Mouse (Mus musculus) embryonic facial prominence, embryonic 12.5 days (tissue): Measurements from ENCODE around the gene Clec10a. TPM values are rescaled to one million over a fixed set of nuclear protein-coding genes. Genes with fewer than 3 reads are reported as not detected.
"Not testable (repeated sequence)": the region's sequence is repeated elsewhere in the genome, so short reads cannot be mapped to it uniquely, and the experiment has no call there.

Experiments used
- ATAC-seq: fragments of 200-750 bp; cut with Nextera tagmentation; 2 replicates; pipeline ENCODE4 v1.8.0; 2017; ENCODE audit not compliant: insufficient number of reproducible peaks, insufficient read depth, low FRiP score, low TSS enrichment
- H3K27ac ChIP-seq: fragments of 300-500 bp; sonication (generic); 2 replicates; pipeline ENCODE4 v1.5.1; 2016; ENCODE audit warnings: mild to moderate bottlenecking
- H3K27me3 ChIP-seq: fragments of 300-500 bp; sonication (generic); 2 replicates; pipeline ENCODE4 v1.6.1; 2016; ENCODE audit warnings: mild to moderate bottlenecking, moderate library complexity
- H3K36me3 ChIP-seq: fragments of 300-500 bp; sonication (generic); 2 replicates; pipeline ENCODE4 v1.6.1; 2016; ENCODE audit warnings: mild to moderate bottlenecking
- H3K4me1 ChIP-seq: fragments of 300-500 bp; sonication (generic); 2 replicates; pipeline ENCODE4 v1.6.1; 2016
- H3K4me2 ChIP-seq: fragments of 300-500 bp; sonication (generic); replicated peaks from 2 replicates; pipeline ENCODE4 v1.6.1; 2016; ENCODE audit warnings: mild to moderate bottlenecking, moderate library complexity
- H3K4me3 ChIP-seq: fragments of 300-500 bp; sonication (generic); 2 replicates; pipeline ENCODE4 v1.5.1; 2016; ENCODE audit warnings: mild to moderate bottlenecking
- H3K9ac ChIP-seq: fragments of 300-500 bp; sonication (generic); 2 replicates; pipeline ENCODE4 v1.6.1; 2016; ENCODE audit warnings: mild to moderate bottlenecking, moderate library complexity
- H3K9me3 ChIP-seq: fragments of 300-500 bp; sonication (generic); 2 replicates; pipeline ENCODE4 v1.6.1; 2016; ENCODE audit warnings: mild to moderate bottlenecking, moderate library complexity
- WGBS: fragments of 180-500 bp; shearing (Covaris S2); methylation state at CpG from one replicate; pipeline ENCODE4 v1.1.7; 2016; 5-methylcytosine and 5-hydroxymethylcytosine counted together
- polyA plus RNA-seq: library from polyadenylated mRNA; unstranded; fragments of >200 nt; fragmentation: Nextera tagmentation; extraction: Ambion mirVana; gene quantifications from 2 replicates; pipeline ENCODE4 v1.2.1, GENCODE M21; 2016

The Clec10a gene
- polyA plus RNA-seq, result 0.29 TPM in 1 of 2 replicates, not detected in the other

- not testable (repeated sequence) for H3K4me3 ChIP-seq, H3K4me1 ChIP-seq, H3K36me3 ChIP-seq, H3K27me3 ChIP-seq, H3K9me3 ChIP-seq, H3K27ac ChIP-seq, H3K4me2 ChIP-seq, ATAC-seq, H3K9ac ChIP-seq
- no CpG with 5 or more reads among the region's 5 CpGs for WGBS
Measured at GRCm38 (mm10) chr11:70155897-70156296, at the start of gene Clec10a. Gene Clec10a, plus strand, starts transcription at chr11:70156197.

- H3K27me3 ChIP-seq, result no peaks in the 10 kb centered on the region
- no peak overlapping the region for H3K4me3 ChIP-seq
- H3K36me3 ChIP-seq, result no peaks in the 10 kb centered on the region
- no peak overlapping the region for H3K4me2 ChIP-seq
- H3K9ac ChIP-seq, result no peak overlapping the region
- no peak for ATAC-seq
- H3K9me3 ChIP-seq, result no peaks in the 10 kb centered on the region
- no peak overlapping the region for H3K27ac ChIP-seq
- 64% methylated on average over 8 of the region's 8 CpGs for WGBS
- no peaks in the 10 kb centered on the region for H3K4me1 ChIP-seq
Measured at GRCm38 (mm10) chr11:70107085-70107484, 48.9 kb upstream of the Clec10a start.

GRCm38 (mm10) chr11:70110146-70110545, 45.9 kb upstream of the Clec10a start:
- H3K9me3 ChIP-seq, result no peaks in the 10 kb centered on the region
- H3K4me3 ChIP-seq, result no peak overlapping the region
- ATAC-seq, result no peak
- H3K4me1 ChIP-seq, result no peaks in the 10 kb centered on the region
- no peak overlapping the region for H3K4me2 ChIP-seq
- no peaks in the 10 kb centered on the region for H3K27me3 ChIP-seq
- H3K9ac ChIP-seq, result no peak overlapping the region
- no peak overlapping the region for H3K27ac ChIP-seq
- 73% methylated on average over 3 of the region's 3 CpGs for WGBS
- H3K36me3 ChIP-seq, result no peaks in the 10 kb centered on the region

- 52% methylated on average over 4 of the region's 4 CpGs for WGBS
- no peak for ATAC-seq
- H3K27ac ChIP-seq, result no peak overlapping the region
Measured at GRCm38 (mm10) chr11:70114562-70114961, 41.4 kb upstream of the Clec10a start.

GRCm38 (mm10) chr11:70115901-70116300, 40.1 kb upstream of the Clec10a start:
- no peak overlapping the region for H3K4me3 ChIP-seq
- 95% methylated on average over 3 of the region's 3 CpGs for WGBS
- 0 out of 2 replicates have a peak, but pooled peaks cover 5% of the 10 kb centered on the region for H3K9me3 ChIP-seq
- H3K36me3 ChIP-seq, result no peaks in the 10 kb centered on the region
- no peak overlapping the region for H3K4me2 ChIP-seq
- H3K9ac ChIP-seq, result no peak overlapping the region
- ATAC-seq, result no peak
- H3K27me3 ChIP-seq, result no peaks in the 10 kb centered on the region
- no peaks in the 10 kb centered on the region for H3K4me1 ChIP-seq
- H3K27ac ChIP-seq, result no peak overlapping the region

More at GRCm38 (mm10) chr11:70114562-70114961, 41.4 kb upstream of the Clec10a start:
- Histone ChIP-seq H3K4me3 (no peak overlapping the region), H3K27me3 (no peaks in the 10 kb centered on the region), H3K9ac (no peak overlapping the region), H3K36me3 (no peaks in the 10 kb centered on the region), H3K4me1 (no peaks in the 10 kb centered on the region), H3K4me2 (no peak overlapping the region), H3K9me3 (no peaks in the 10 kb centered on the region)

- WGBS, result 77% methylated on average over 9 of the region's 9 CpGs
- Histone ChIP-seq H3K9ac (no peak within 1 kb of the TSS), H3K4me3 (no peak within 1 kb of the TSS), H3K36me3 (no peaks in the 10 kb centered on the region), H3K4me1 (no peaks in the 10 kb centered on the region), H3K27ac (no peak within 1 kb of the TSS), H3K4me2 (no peak within 1 kb of the TSS), H3K27me3 (no peaks in the 10 kb centered on the region), H3K9me3 (no peaks in the 10 kb centered on the region)
- no peak for ATAC-seq
Measured at GRCm38 (mm10) chr11:70129926-70130379, 26.0 kb upstream of the Clec10a start, which contains the start of gene Mgl2. Gene Mgl2, plus strand, starts transcription at chr11:70130329.

- H3K4me3 ChIP-seq, H3K4me2 ChIP-seq, ATAC-seq, H3K4me1 ChIP-seq, H3K27ac ChIP-seq, H3K36me3 ChIP-seq, H3K27me3 ChIP-seq, H3K9ac ChIP-seq, H3K9me3 ChIP-seq: not testable (repeated sequence)
- 73% methylated on average over 3 of the region's 3 CpGs for WGBS
Measured at GRCm38 (mm10) chr11:70135001-70135400, 21.0 kb upstream of the Clec10a start.

- WGBS, result 87% methylated on average over 8 of the region's 8 CpGs
- not testable (repeated sequence) for H3K9me3 ChIP-seq, ATAC-seq, H3K36me3 ChIP-seq, H3K4me2 ChIP-seq, H3K9ac ChIP-seq, H3K4me1 ChIP-seq, H3K27me3 ChIP-seq, H3K4me3 ChIP-seq, H3K27ac ChIP-seq
Measured at GRCm38 (mm10) chr11:70135925-70136324, 20.1 kb upstream of the Clec10a start.

GRCm38 (mm10) chr11:70139171-70139570, 16.8 kb upstream of the Clec10a start:
- no peaks in the 10 kb centered on the region for H3K36me3 ChIP-seq
- H3K4me1 ChIP-seq, result no peaks in the 10 kb centered on the region
- ATAC-seq, result no peak
- 84% methylated on average over 10 of the region's 10 CpGs for WGBS
- H3K27ac ChIP-seq, result no peak overlapping the region
- H3K4me3 ChIP-seq, result no peak overlapping the region
- no peak overlapping the region for H3K4me2 ChIP-seq
- no peaks in the 10 kb centered on the region for H3K27me3 ChIP-seq
- H3K9me3 ChIP-seq, result no peaks in the 10 kb centered on the region
- no peak overlapping the region for H3K9ac ChIP-seq

- ATAC-seq, result no peak
- no peaks in the 10 kb centered on the region for H3K36me3 ChIP-seq
- 59% methylated on average over 3 of the region's 3 CpGs for WGBS
- no peaks in the 10 kb centered on the region for H3K9me3 ChIP-seq
- no peak overlapping the region for H3K9ac ChIP-seq
- H3K4me2 ChIP-seq, result no peak overlapping the region
- no peak overlapping the region for H3K4me3 ChIP-seq
- H3K4me1 ChIP-seq, result no peaks in the 10 kb centered on the region
- no peak overlapping the region for H3K27ac ChIP-seq
- no peaks in the 10 kb centered on the region for H3K27me3 ChIP-seq
Measured at GRCm38 (mm10) chr11:70151072-70151471, 4.9 kb upstream of the Clec10a start.

- no peaks in the 10 kb centered on the region for H3K9me3 ChIP-seq
- H3K27me3 ChIP-seq, result no peaks in the 10 kb centered on the region
- WGBS, result 73% methylated on average over 3 of the region's 3 CpGs
- H3K4me3 ChIP-seq, result no peak overlapping the region
- no peaks in the 10 kb centered on the region for H3K4me1 ChIP-seq
- no peaks in the 10 kb centered on the region for H3K36me3 ChIP-seq
- H3K4me2 ChIP-seq, result no peak overlapping the region
- no peak overlapping the region for H3K9ac ChIP-seq
- ATAC-seq, result no peak
- no peak overlapping the region for H3K27ac ChIP-seq
Measured at GRCm38 (mm10) chr11:70162336-70162735, 6.3 kb downstream of the Clec10a start.

- Histone ChIP-seq H3K9me3 (no peaks in the 10 kb centered on the region), H3K9ac (no peak overlapping the region), H3K4me3 (no peak overlapping the region), H3K27ac (no peak overlapping the region), H3K27me3 (no peaks in the 10 kb centered on the region), H3K4me1 (peaks cover 5% of the 10 kb centered on the region; the same call in 1 of the 2 replicates), H3K36me3 (no peaks in the 10 kb centered on the region), H3K4me2 (no peak overlapping the region)
- no peak for ATAC-seq
- 73% methylated on average over 16 of the region's 16 CpGs for WGBS
Measured at GRCm38 (mm10) chr11:70165972-70166921, 10.2 kb downstream of the Clec10a start.
